Mouse (Mus musculus) adrenal gland, adult 8-10 months (tissue): ENCODE data around the gene Rgs11. TPM values are rescaled to one million over a fixed set of nuclear protein-coding genes. Genes with fewer than 3 reads are reported as not detected.

Source experiments
- DNase-seq: peaks from one replicate; pipeline ENCODE4 v3.0.0; 2022
- total RNA-seq, 4 experiments: library from RNA; stranded (reverse); gene quantifications; 2 replicates each; pipeline ENCODE4 v1.2.4; 2022

The Rgs11 gene
- total RNA-seq, 4 experiments from 2014 or later, result 47.1 to 158 (median 93.6) TPM

GRCm38 (mm10) chr17:26231156-26231555 is 28.4 kb downstream of the Rgs11 start:
- DNase-seq, result no peak

DNA sequence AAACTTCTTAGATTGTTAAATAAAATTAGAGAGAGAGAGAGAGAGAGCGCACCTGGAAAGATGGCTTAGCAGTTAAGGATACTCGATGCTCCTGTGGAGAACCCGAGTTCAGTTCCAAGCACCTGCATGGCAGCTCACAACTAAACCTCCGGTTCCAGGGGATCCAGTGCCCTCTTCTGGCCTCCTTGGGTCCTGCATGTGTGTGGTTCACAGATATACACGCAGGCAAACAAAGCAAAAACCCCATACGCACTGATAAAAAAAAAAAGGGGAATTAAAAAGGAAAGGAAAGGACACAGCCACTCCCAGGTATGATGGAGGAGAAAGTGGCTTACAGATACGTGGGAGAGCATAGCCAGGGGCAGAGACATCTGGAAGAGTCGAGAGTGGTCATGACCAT is 30.1 kb downstream of the Rgs11 start:
- DNase-seq, result no peak

- DNase-seq, result no peak
Measured at GRCm38 (mm10) chr17:26234386-26234785, 31.6 kb downstream of the Rgs11 start.

DNA sequence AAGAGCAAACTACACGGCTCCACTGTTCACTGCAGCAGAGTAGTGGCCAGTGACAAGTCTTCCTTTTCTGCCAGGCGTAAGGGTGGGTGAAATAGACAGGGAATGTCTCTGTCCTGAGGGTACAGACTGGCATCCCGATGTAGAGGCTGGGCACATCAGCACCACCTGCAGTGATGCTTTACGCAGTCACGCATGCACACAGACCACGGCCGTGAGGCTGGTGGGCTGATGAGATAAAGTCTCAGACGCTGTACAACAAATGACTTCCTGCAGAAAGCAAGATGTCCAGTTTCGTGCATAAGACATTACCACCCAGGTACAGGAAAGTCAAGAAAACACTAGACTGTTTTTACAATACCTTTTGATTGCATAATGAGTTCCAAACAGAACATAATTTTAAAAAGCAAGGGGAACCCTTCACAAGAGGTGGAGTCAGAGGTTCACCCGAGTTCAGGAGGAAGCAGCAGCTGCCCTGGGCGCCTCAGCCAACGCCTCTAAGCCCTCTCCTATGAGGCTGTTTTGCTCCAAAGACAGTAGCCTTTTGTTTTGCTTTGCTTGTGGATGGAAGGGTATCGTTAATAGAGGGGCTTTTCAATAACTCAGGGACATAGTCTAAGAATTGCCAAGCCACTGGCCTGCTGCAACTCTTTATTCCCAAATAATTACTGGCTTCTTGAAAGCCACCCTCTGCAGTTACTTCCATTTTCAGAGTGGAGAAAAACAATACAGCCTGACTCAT is 32.5 kb downstream of the Rgs11 start:
- no peak for DNase-seq

DNA sequence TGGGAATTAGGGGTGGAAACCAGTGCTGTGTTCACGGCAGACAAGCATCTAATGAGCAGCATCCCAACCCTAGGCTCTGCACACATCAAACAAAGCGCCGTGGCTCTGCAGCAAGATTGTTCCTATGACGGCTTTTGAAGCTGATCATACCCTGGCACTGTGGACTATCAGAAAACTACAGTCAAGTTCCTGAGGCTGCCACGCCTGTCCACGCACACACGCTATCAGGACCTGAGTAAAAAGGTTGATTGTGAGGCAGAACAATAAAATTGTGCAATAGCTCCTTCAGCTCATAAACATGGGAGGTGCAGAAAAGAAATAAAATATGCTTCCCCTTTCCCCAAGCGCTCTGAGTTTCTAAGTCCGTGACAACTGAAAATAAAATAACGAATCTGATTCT is 34.9 kb downstream of the Rgs11 start:
- no peak for DNase-seq

GRCm38 (mm10) chr17:26239551-26239950 is 36.8 kb downstream of the Rgs11 start:
- DNase-seq, result no peak

- DNase-seq, result no peak
Measured at GRCm38 (mm10) chr17:26240120-26240790, 37.5 kb downstream of the Rgs11 start.

DNA sequence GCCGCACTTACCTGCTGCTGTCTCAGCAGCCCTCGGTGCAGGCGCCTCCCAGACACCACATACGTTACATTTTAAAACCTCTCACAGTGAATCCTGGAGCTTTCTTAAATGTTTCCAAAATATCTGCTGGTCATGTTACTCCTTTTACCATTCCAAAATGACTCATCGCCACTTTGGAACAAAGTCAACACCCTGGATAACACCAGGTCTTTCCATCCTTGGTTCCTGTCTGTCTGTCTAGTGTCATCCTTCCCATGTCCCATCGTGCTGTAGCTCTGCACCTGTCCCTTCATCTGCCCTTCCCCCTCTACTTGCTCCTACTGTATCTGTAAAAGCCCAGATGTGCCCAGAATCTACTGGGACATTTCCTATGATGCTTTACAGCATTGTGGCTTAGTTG is 38.2 kb downstream of the Rgs11 start:
- DNase-seq, result no peak

GRCm38 (mm10) chr17:26243471-26244100 is 40.8 kb downstream of the Rgs11 start:
- peak; percentile 79 for DNase-seq

GRCm38 (mm10) chr17:26244101-26244841 is 41.5 kb downstream of the Rgs11 start, which contains the start of gene Fam234a:
Gene Fam234a, minus strand, starts transcription at chr17:26244242.
- DNase-seq, result peak; percentile 93

DNA sequence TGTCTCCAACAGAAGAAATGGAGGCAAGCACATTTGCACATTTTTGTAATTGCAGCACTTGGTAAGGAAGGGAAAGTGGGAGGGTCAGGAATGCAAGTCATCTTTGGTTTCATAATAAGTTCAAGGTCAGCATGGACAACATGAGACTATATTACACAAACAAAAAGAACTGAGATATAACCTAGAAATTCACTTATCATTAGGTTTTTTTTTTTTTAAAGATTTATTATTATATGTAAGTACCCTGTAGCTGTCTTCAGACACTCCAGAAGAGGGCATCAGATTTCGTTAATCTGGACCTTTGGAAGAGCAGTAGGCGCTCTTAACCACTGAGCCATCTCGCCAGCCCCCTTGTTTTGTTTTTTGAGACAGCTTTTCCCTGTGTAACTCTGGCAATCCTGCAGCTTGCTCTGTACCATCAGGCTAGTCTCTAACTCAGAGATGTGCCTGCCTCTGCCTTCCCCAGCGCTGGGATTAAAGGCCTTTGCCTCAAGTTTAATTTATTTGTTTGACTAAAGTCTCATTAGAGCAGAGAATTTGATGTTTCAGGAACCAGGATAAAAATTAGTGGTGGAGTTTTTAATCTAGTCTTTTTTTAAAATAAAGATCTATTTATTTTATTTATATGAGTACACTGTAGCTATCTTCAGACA is 49.3 kb downstream of the Rgs11 start:
- no peak for DNase-seq

DNA sequence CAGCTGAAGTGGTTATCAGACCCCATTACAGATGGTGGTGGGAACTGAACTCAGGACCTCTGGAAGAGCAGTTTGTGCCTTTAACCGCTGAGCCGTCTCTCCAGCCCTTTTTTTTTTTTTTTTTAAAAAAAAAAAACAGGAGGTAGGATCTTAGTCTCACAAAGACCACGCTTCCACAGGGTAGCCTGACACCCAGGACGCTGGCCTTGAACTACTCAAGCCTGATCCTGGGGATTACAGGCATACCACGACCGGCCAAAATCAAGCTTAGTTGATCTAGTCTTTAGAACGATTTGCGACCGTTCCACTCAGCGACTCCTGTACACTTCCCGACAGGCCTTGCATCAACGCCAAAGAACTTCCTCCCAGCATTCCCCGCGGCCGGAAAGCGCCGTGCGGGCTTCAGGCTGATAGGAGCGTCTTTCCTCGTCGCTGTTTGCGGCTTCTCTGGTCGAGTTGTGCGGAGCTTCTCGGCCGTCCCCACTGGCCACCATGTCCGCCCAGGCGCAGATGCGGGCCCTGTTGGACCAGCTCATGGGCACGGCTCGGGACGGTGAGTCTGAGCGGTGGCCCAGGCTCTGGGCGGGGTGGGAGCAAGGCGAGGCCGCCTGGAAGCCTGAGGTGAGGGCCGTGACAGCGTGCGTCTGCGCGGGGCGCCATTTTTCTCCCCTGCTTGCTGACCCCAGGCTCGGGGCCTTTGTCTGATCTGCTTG is 49.9 kb downstream of the Rgs11 start, which contains the start of gene Luc7l:
TSS of gene Luc7l (plus strand) at position 358 of the 713 bp plus-strand sequence.
- peak; percentile 92 for DNase-seq

- DNase-seq, result no peak
Measured at GRCm38 (mm10) chr17:26253399-26253798, 50.6 kb downstream of the Rgs11 start.

GRCm38 (mm10) chr17:26255313-26255712 is 52.6 kb downstream of the Rgs11 start:
- DNase-seq, result no peak

Other genes starting within 250 kb of the Rgs11 start
- 10 to 100 TPM; 20.1 to 34.6 (median 24.9) TPM for gene Capn15, start 217.2 kb upstream of the Rgs11 start, total RNA-seq
- 10 to 100 TPM; 22.7 to 37.2 (median 29.9) TPM for gene Rab11fip3, start 133.4 kb upstream of the Rgs11 start, total RNA-seq
- 10 to 100 TPM; 23.0 to 26.8 (median 24.2) TPM for gene Decr2, start 112.6 kb upstream of the Rgs11 start, total RNA-seq
- gene Nme4, start 107.3 kb upstream of the Rgs11 start, total RNA-seq, result 10 to 100 TPM in 1 of 4 experiments, 1 to 10 TPM in 3; 2.1 to 10.4 (median 6.0) TPM
- 10 to 100 TPM in 3 of 4 experiments, 1 to 10 TPM in 1; 7.8 to 14.9 (median 12.0) TPM for gene Tmem8, start 89.7 kb upstream of the Rgs11 start, total RNA-seq
- 10 to 100 TPM; 96.1 to 98.0 (median 96.8) TPM for gene Mrpl28, start 79.5 kb upstream of the Rgs11 start, total RNA-seq
- gene Axin1, start 64.3 kb upstream of the Rgs11 start, total RNA-seq, result 10 to 100 TPM; 42.6 to 52.2 (median 46.2) TPM
- 1 to 10 TPM; 1.8 to 3.7 (median 2.4) TPM for gene Pdia2, start 3.9 kb upstream of the Rgs11 start, total RNA-seq
- gene Arhgdig, start 4.8 kb downstream of the Rgs11 start, total RNA-seq, result 10 to 100 TPM; 14.5 to 30.7 (median 20.6) TPM
- gene Fam234a, start 41.3 kb downstream of the Rgs11 start, total RNA-seq, result 100 to 1,000 TPM; 108 to 126 (median 119) TPM
- gene Luc7l, start 49.9 kb downstream of the Rgs11 start, total RNA-seq, result 10 to 100 TPM; 52.9 to 90.2 (median 70.1) TPM
- gene Neurl1b, start 211.9 kb downstream of the Rgs11 start, total RNA-seq, result 10 to 100 TPM; 36.0 to 59.9 (median 52.3) TPM